In the genomic region with DNA sequence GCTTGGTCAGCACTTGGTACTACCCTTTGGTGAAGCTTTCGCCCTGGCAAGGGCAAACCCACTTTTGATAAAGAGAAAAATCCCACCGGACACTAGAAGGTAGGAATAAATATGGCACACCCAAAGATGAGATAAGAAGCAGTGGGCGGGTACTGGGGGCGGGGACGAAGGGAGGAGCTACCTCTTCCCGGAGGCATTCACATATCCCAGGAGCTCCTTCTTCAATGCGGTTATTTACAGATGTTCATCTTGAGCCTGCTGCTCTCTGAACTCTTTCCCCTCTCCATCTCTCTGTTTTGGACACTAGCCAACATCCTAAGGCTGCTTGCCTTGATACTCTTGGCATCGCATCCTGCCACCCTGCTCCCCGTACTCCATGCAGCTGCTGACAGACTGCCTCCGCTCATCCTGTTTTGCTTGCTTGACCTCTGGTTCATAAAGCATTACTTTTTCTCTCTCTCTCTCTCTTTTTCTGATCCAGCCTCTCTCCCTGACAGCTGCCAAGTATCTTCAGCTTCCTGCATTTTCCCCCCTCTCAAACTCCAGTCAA, we compare ENCODE assay signal across 10 mouse cellular contexts.
DNase-seq lines count a peak whose midpoint lies in the region; ATAC-seq and TF ChIP-seq lines count a peak whose summit lies in the region.
"Had no signal": no experiment of that assay in that cellular context is flagged by ENCODE, and none has a peak within 500 bp of the region (broad histone marks: within the 10 kb centered on the region; RNA-seq: fewer than 3 reads in every experiment).

No protein-coding gene starts in this region.

- H3K27me3 ChIP-seq in hindbrain, postnatal 0 days (ENCODE audit: insufficient read depth, low read length), result no peaks in the 10 kb centered on the region
- no peaks in the 10 kb centered on the region for H3K27me3 ChIP-seq in hindbrain, embryonic 11.5 days (ENCODE audit: control insufficient read depth, insufficient read depth, low read length)
- no peaks in the 10 kb centered on the region for H3K27me3 ChIP-seq in midbrain, postnatal 0 days (ENCODE audit: insufficient read depth, low read length)
- H3K27me3 ChIP-seq in midbrain, embryonic 15.5 days (replicated peaks), result no peaks in the 10 kb centered on the region
- H3K27me3 ChIP-seq in lung, postnatal 0 days (replicated peaks; ENCODE audit: insufficient read depth, low read length), result no peaks in the 10 kb centered on the region

- peak overlapping the region; percentile 24; the same call in 1 of the 2 replicates for H3K4me2 ChIP-seq in hindbrain, postnatal 0 days (ENCODE audit: low read depth, low read length)
- H3K4me2 ChIP-seq in hindbrain, embryonic 11.5 days (replicated peaks; ENCODE audit: low read depth, low read length), result no peak overlapping the region
- no peak overlapping the region for H3K4me2 ChIP-seq in midbrain, postnatal 0 days (ENCODE audit: low read depth, low read length, poor library complexity, severe bottlenecking)
- H3K4me2 ChIP-seq in midbrain, embryonic 15.5 days, result no peak overlapping the region
- H3K4me2 ChIP-seq in lung, postnatal 0 days (replicated peaks; ENCODE audit: low read depth, low read length), result peak overlapping the region; percentile 29; the same call in 1 of the 2 replicates

- no peak overlapping the region for H3K27ac ChIP-seq in hindbrain, postnatal 0 days
- no peak overlapping the region for H3K27ac ChIP-seq in hindbrain, embryonic 11.5 days (ENCODE audit: low read depth, low read length)
- H3K27ac ChIP-seq in midbrain, postnatal 0 days (ENCODE audit: low read depth, low read length), result no peak overlapping the region
- H3K27ac ChIP-seq in midbrain, embryonic 15.5 days, result no peak overlapping the region
- H3K27ac ChIP-seq in lung, postnatal 0 days (ENCODE audit: low read length), result no peak overlapping the region
- H3K27ac ChIP-seq: macrophage had no signal

- 56% methylated on average over 10 of the region's 10 CpGs for WGBS in hindbrain, postnatal 0 days
- WGBS in hindbrain, embryonic 11.5 days, result 73% methylated on average over 10 of the region's 10 CpGs
- WGBS in midbrain, postnatal 0 days, result 61% methylated on average over 10 of the region's 10 CpGs
- WGBS in midbrain, embryonic 15.5 days, result 62% methylated on average over 10 of the region's 10 CpGs
- WGBS in lung, postnatal 0 days, result 38% methylated on average over 10 of the region's 10 CpGs

- no peak for TF ChIP-seq EP300 in lung, postnatal 0 days (IDR thresholded peaks at IDR 0.05)

- no peak for ATAC-seq in hindbrain, postnatal 0 days
- ATAC-seq in hindbrain, embryonic 11.5 days (ENCODE audit: low FRiP score), result no peak
- no peak for ATAC-seq in midbrain, postnatal 0 days (ENCODE audit: low FRiP score)
- no peak for ATAC-seq in midbrain, embryonic 15.5 days (replicated peaks)
- ATAC-seq in lung, postnatal 0 days, result peak; percentile 58; the same call in 1 of the 2 replicates

- H3K4me1 ChIP-seq in hindbrain, postnatal 0 days (ENCODE audit: insufficient read depth, low read length), result no peaks in the 10 kb centered on the region
- no peaks in the 10 kb centered on the region for H3K4me1 ChIP-seq in hindbrain, embryonic 11.5 days (replicated peaks; ENCODE audit: control insufficient read depth, insufficient read depth, low read length)
- H3K4me1 ChIP-seq in midbrain, postnatal 0 days (ENCODE audit: insufficient read depth, low read length), result no peaks in the 10 kb centered on the region
- peaks cover 14% of the 10 kb centered on the region; the same call in 1 of the 2 replicates for H3K4me1 ChIP-seq in midbrain, embryonic 15.5 days
- H3K4me1 ChIP-seq in lung, postnatal 0 days (ENCODE audit: insufficient read depth, low read depth, low read length), result peaks cover 4% of the 10 kb centered on the region; the same call in 1 of the 2 replicates

- no peaks in the 10 kb centered on the region for H3K9me3 ChIP-seq in hindbrain, postnatal 0 days (ENCODE audit: low read length)
- no peaks in the 10 kb centered on the region for H3K9me3 ChIP-seq in hindbrain, embryonic 11.5 days (ENCODE audit: control insufficient read depth, low read length)
- no peaks in the 10 kb centered on the region for H3K9me3 ChIP-seq in midbrain, postnatal 0 days (ENCODE audit: low read length)
- H3K9me3 ChIP-seq in midbrain, embryonic 15.5 days, result no peaks in the 10 kb centered on the region
- no peaks in the 10 kb centered on the region for H3K9me3 ChIP-seq in lung, postnatal 0 days (ENCODE audit: low read length)

- no peak for TF ChIP-seq CTCF in hindbrain, postnatal 0 days (IDR thresholded peaks at IDR 0.05; ENCODE audit: low read depth)
- TF ChIP-seq CTCF in midbrain, postnatal 0 days (IDR thresholded peaks at IDR 0.05), result no peak
- no peak for TF ChIP-seq CTCF in lung, postnatal 0 days (IDR thresholded peaks at IDR 0.05)

- no peak overlapping the region for H3K4me3 ChIP-seq in hindbrain, postnatal 0 days (ENCODE audit: low read length)
- H3K4me3 ChIP-seq in hindbrain, embryonic 11.5 days (ENCODE audit: low read depth, low read length), result no peak overlapping the region
- H3K4me3 ChIP-seq in midbrain, postnatal 0 days (ENCODE audit: low read depth, low read length), result no peak overlapping the region
- no peak overlapping the region for H3K4me3 ChIP-seq in midbrain, embryonic 15.5 days
- no peak overlapping the region for H3K4me3 ChIP-seq in lung, postnatal 0 days (ENCODE audit: low read depth, low read length)
- H3K4me3 ChIP-seq: erythroblast, embryonic 14.5 days had no signal

- peak; percentile 53 for DNase-seq in hindbrain, postnatal 0 days (ENCODE audit: low spot score)
- DNase-seq in hindbrain, embryonic 11.5 days (ENCODE audit: low spot score), result no peak
- peak; percentile 38 for DNase-seq in midbrain, postnatal 0 days (ENCODE audit: low spot score)
- DNase-seq in lung, postnatal 0 days (ENCODE audit: low spot score), result peak; percentile 52
- DNase-seq in Muller cell, postnatal 12 days (ENCODE audit: inconsistent ontology term), result no peak
- no peak for DNase-seq in adrenal gland, postnatal 14 days
- DNase-seq: thymus, postnatal 25 days had no signal

- no peaks in the 10 kb centered on the region for H3K36me3 ChIP-seq in hindbrain, postnatal 0 days (ENCODE audit: insufficient read depth, low read length)
- no peaks in the 10 kb centered on the region for H3K36me3 ChIP-seq in hindbrain, embryonic 11.5 days (ENCODE audit: control insufficient read depth, insufficient read depth, low read length)
- no peaks in the 10 kb centered on the region for H3K36me3 ChIP-seq in midbrain, postnatal 0 days (ENCODE audit: insufficient read depth, low read length)
- H3K36me3 ChIP-seq in midbrain, embryonic 15.5 days (replicated peaks), result no peaks in the 10 kb centered on the region
- no peaks in the 10 kb centered on the region for H3K36me3 ChIP-seq in lung, postnatal 0 days (ENCODE audit: insufficient read depth, low read length)

- no peak overlapping the region for H3K9ac ChIP-seq in hindbrain, postnatal 0 days (replicated peaks; ENCODE audit: low read length)
- H3K9ac ChIP-seq in hindbrain, embryonic 11.5 days (ENCODE audit: low read depth, low read length), result no peak overlapping the region
- H3K9ac ChIP-seq in midbrain, postnatal 0 days (replicated peaks; ENCODE audit: low read length, poor library complexity, severe bottlenecking), result no peak overlapping the region
- H3K9ac ChIP-seq in midbrain, embryonic 15.5 days, result no peak overlapping the region
- H3K9ac ChIP-seq in lung, postnatal 0 days (replicated peaks; ENCODE audit: low read depth), result no peak overlapping the region

Comparison
In these comparisons a context has a peak if more than half of its experiments do, and no peak if none do; other contexts are left out.
1. DNase-seq: peak in hindbrain, postnatal 0 days (single experiment), midbrain, postnatal 0 days (single experiment) and lung, postnatal 0 days (single experiment); none in hindbrain, embryonic 11.5 days (single experiment), Muller cell, postnatal 12 days (single experiment) and adrenal gland, postnatal 14 days (single experiment).
2. H3K4me2 ChIP-seq: peak in hindbrain, postnatal 0 days (single experiment) and lung, postnatal 0 days (single experiment); none in hindbrain, embryonic 11.5 days (single experiment), midbrain, postnatal 0 days (single experiment) and midbrain, embryonic 15.5 days (single experiment).